Mouse (Mus musculus) left cerebral cortex, adult 6 months (tissue): ENCODE measurements around the gene Hoxb1. TPM values are rescaled to one million over a fixed set of nuclear protein-coding genes. Genes with fewer than 3 reads are reported as not detected.

ENCODE experiments used
- long read RNA-seq, 2 experiments: library from polyadenylated mRNA; unstranded; transcript quantifications; one replicate each; pipeline ENCODE4 v2.0.0; 2019 to 2020
- polyA plus RNA-seq: library from polyadenylated mRNA; unstranded; fragments of <200 nt; fragmentation: Nextera tagmentation; gene quantifications from 2 replicates; pipeline ENCODE4 v1.2.3, GENCODE M21; 2021

Hoxb1 gene
- polyA plus RNA-seq = not detected in 2 replicates
- long read RNA-seq, experiment 1 = 0 reads
- long read RNA-seq, experiment 2 = 0 reads

GRCm38 (mm10) chr11:96365441-96366091 is at the start of gene Hoxb1:
Gene Hoxb1, plus strand, starts transcription at chr11:96365752.

GRCm38 (mm10) chr11:96317608-96318367 is 47.8 kb upstream of the Hoxb1 start, which contains the start of gene Hoxb4:
Gene Hoxb4, plus strand, starts transcription at chr11:96318267.

GRCm38 (mm10) chr11:96323154-96323553 is 42.4 kb upstream of the Hoxb1 start, which contains the start of gene Hoxb3:
Gene Hoxb3, plus strand, starts transcription at chr11:96323326.

GRCm38 (mm10) chr11:96350341-96350624 is 15.3 kb upstream of the Hoxb1 start, which contains the start of gene Hoxb2:
Gene Hoxb2, plus strand, starts transcription at chr11:96350525.

Other genes with a start within 250 kb of the Hoxb1 start
- gene Ttll6, start 232.0 kb upstream of the Hoxb1 start, polyA plus RNA-seq = not detected in 2 replicates
- not detected in 2 replicates for gene Hoxb13, start 171.4 kb upstream of the Hoxb1 start, polyA plus RNA-seq
- not detected in 2 replicates for gene Hoxb9, start 94.3 kb upstream of the Hoxb1 start, polyA plus RNA-seq
- not detected in 2 replicates for gene Hoxb8, start 83.8 kb upstream of the Hoxb1 start, polyA plus RNA-seq
- not detected in 2 replicates for gene Hoxb7, start 79.1 kb upstream of the Hoxb1 start, polyA plus RNA-seq
- not detected in 2 replicates for gene Hoxb6, start 73.3 kb upstream of the Hoxb1 start, polyA plus RNA-seq
- gene Hoxb5, start 62.4 kb upstream of the Hoxb1 start, polyA plus RNA-seq = not detected in 2 replicates
- gene Hoxb4, start 47.5 kb upstream of the Hoxb1 start, polyA plus RNA-seq = not detected in 2 replicates
- gene Hoxb3, start 42.4 kb upstream of the Hoxb1 start, polyA plus RNA-seq = not detected in 2 replicates
- not detected in 2 replicates for gene Hoxb2, start 15.2 kb upstream of the Hoxb1 start, polyA plus RNA-seq
- 2.2 and 2.5 TPM in 2 replicates for gene Skap1, start 98.8 kb downstream of the Hoxb1 start, polyA plus RNA-seq